Mouse (Mus musculus): Measurements from ENCODE around the gene Recql. TPM values are rescaled to one million over a fixed set of nuclear protein-coding genes. Genes with fewer than 3 reads are reported as not detected.

The Recql gene
- polyA plus RNA-seq, 1 experiment from 2014 or later, result 7.8 TPM

- no peak for TF ChIP-seq CTCF (IDR thresholded peaks at IDR 0.05; ENCODE audit: low read depth)
- Histone ChIP-seq H3K9ac (ENCODE audit: low read depth, low read length) (no peak overlapping the region), H3K27me3 (replicated peaks; ENCODE audit: control insufficient read depth, insufficient read depth, low read length) (no peaks in the 10 kb centered on the region), H3K4me3 (ENCODE audit: low read depth, low read length) (no peak overlapping the region), H3K9me3 (ENCODE audit: control insufficient read depth) (peaks cover 2% of the 10 kb centered on the region; the same call in 1 of the 2 replicates), H3K4me2 (replicated peaks; ENCODE audit: low read depth) (no peak overlapping the region), H3K4me1 (replicated peaks; ENCODE audit: control insufficient read depth, insufficient read depth, low read length) (no peaks in the 10 kb centered on the region), H3K27ac (ENCODE audit: low read depth, low read length) (no peak overlapping the region), H3K36me3 (ENCODE audit: control insufficient read depth, insufficient read depth) (no peaks in the 10 kb centered on the region)
- WGBS, result 80% methylated on average over 5 of the region's 5 CpGs
- ATAC-seq, result no peak
Measured at GRCm38 (mm10) chr6:142314285-142314684, 72.6 kb downstream of the Recql start.

- no peak overlapping the region for H3K4me2 ChIP-seq (replicated peaks; ENCODE audit: low read depth)
- no peak overlapping the region for H3K4me3 ChIP-seq (ENCODE audit: low read depth, low read length)
- peaks cover 2% of the 10 kb centered on the region; the same call in 1 of the 2 replicates for H3K9me3 ChIP-seq (ENCODE audit: control insufficient read depth)
- H3K36me3 ChIP-seq (ENCODE audit: control insufficient read depth, insufficient read depth), result no peaks in the 10 kb centered on the region
- TF ChIP-seq CTCF (IDR thresholded peaks at IDR 0.05; ENCODE audit: low read depth), result no peak
- ATAC-seq, result no peak
- H3K27me3 ChIP-seq (replicated peaks; ENCODE audit: control insufficient read depth, insufficient read depth, low read length), result no peaks in the 10 kb centered on the region
- no peak overlapping the region for H3K27ac ChIP-seq (ENCODE audit: low read depth, low read length)
- no peak overlapping the region for H3K9ac ChIP-seq (ENCODE audit: low read depth, low read length)
- no peaks in the 10 kb centered on the region for H3K4me1 ChIP-seq (replicated peaks; ENCODE audit: control insufficient read depth, insufficient read depth, low read length)
Measured at GRCm38 (mm10) chr6:142305076-142305475, 81.8 kb downstream of the Recql start.

Other genes starting within 250 kb of the Recql start
- not detected in 2 replicates for gene Slco1a6, start 178.6 kb downstream of the Recql start, polyA plus RNA-seq (2015; fragmentation: Nextera tagmentation; extraction: Ambion mirVana)
- 3.9 and 7.0 TPM in 2 replicates for gene Iapp, start 88.7 kb downstream of the Recql start, polyA plus RNA-seq (2015; fragmentation: Nextera tagmentation; extraction: Ambion mirVana)
- not detected in 2 replicates for gene Slco1a5, start 64.1 kb downstream of the Recql start, polyA plus RNA-seq (2015; fragmentation: Nextera tagmentation; extraction: Ambion mirVana)
- gene Pyroxd1, start 41.4 kb downstream of the Recql start, polyA plus RNA-seq (2015; fragmentation: Nextera tagmentation; extraction: Ambion mirVana), result 16.2 and 16.6 TPM in 2 replicates
- 29.3 and 30.8 TPM in 2 replicates for gene Golt1b, start 134 bp upstream of the Recql start, polyA plus RNA-seq (2015; fragmentation: Nextera tagmentation; extraction: Ambion mirVana)
- not detected in 2 replicates for gene Spx, start 26.4 kb upstream of the Recql start, polyA plus RNA-seq (2015; fragmentation: Nextera tagmentation; extraction: Ambion mirVana)
- gene Gys2, start 86.0 kb upstream of the Recql start, polyA plus RNA-seq (2015; fragmentation: Nextera tagmentation; extraction: Ambion mirVana), result not detected in 2 replicates
- 39.5 and 41.4 TPM in 2 replicates for gene Ldhb, start 120.9 kb upstream of the Recql start, polyA plus RNA-seq (2015; fragmentation: Nextera tagmentation; extraction: Ambion mirVana)
- 28.7 and 29.8 TPM in 2 replicates for gene Kcnj8, start 184.5 kb upstream of the Recql start, polyA plus RNA-seq (2015; fragmentation: Nextera tagmentation; extraction: Ambion mirVana)